Mouse (Mus musculus) induced T-regulatory cell, adult 2 months (primary cell): ENCODE data around the gene Inka2.

Experiments
- DNase-seq: peaks from one replicate; pipeline ENCODE4 v3.0.0-alpha.2; 2012; ENCODE audit warnings: low read depth

The Inka2 gene

DNA sequence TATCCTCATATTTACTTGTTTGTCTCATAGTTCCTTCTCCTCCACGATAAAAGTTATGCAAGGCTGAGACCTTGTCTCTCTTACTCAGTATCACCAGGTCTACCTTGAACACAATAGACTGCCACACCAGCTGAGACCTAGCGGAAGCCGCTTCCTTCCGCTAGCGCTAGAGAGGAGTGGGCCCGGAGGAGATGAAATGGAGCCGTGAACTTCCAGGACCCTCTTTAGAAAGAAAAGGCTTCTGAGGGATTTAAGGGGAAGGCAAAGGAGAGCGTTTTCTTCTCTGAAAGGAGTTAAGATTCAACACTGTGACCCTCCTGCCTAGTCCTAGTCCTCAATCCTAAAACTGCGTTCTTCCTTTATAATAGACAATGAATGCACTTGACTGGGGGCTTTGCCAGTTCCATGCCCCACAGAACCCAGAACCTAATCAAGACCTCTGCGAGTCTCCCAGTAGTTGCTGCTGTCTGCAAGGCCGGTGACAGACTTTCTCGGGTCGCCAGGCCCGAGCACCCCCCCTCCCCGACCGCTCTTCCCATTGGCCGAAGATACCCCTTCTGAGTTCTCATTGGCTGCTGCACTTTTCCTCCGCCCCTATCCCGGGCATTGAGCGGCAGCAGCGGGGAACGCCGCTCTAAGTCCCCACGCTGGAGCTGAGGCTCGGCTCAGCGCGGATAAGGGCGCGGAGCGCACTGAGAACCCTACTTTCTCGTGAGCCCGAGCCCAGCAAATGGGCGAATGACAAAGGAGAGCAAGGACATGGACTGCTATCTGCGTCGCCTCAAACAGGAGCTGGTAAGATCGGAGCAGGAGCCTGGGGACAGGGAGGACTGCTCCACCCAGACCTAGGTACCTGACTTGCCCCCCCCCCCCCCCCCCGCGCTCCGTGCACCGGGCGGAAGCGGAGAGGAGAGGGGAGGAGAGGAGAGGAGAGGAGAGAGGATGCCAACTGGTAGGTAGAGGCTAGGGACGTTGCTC lies at the start of gene Inka2:
Gene Inka2, plus strand, starts transcription at position 569 of the 978 bp plus-strand sequence.
- peak; percentile 84 for DNase-seq

DNA sequence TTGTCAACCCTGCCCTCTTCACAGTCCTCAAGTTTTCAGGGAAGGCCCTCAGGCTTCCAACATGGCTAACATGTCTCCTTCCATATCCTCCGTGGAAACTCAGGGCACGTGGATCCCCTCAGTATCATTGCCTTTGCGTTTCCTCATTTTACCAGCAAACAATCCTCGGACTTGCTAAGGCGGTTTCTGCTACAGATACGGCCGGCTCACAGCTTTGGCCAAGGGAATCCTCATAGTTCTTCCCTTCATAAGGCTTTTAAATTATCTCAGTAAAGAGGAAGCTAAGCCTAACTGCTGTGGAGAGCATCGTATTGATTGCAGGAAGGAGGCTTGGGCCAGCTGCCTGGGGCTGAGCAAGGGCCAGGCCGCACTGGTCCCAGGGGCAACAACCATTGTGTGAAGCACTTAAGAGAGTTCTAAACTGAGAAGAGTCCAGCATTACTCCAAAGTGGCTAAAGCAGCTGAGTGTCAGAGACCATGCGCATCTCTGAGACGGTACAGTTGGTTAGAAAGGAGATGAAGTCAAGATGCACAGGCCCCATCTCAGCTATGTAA lies 49.3 kb upstream of the Inka2 start:
- no peak for DNase-seq

- DNase-seq: no peak
Measured at GRCm38 (mm10) chr3:105660530-105660929, 43.9 kb upstream of the Inka2 start.

- no peak for DNase-seq
Measured at GRCm38 (mm10) chr3:105663043-105663442, 41.4 kb upstream of the Inka2 start.

DNA sequence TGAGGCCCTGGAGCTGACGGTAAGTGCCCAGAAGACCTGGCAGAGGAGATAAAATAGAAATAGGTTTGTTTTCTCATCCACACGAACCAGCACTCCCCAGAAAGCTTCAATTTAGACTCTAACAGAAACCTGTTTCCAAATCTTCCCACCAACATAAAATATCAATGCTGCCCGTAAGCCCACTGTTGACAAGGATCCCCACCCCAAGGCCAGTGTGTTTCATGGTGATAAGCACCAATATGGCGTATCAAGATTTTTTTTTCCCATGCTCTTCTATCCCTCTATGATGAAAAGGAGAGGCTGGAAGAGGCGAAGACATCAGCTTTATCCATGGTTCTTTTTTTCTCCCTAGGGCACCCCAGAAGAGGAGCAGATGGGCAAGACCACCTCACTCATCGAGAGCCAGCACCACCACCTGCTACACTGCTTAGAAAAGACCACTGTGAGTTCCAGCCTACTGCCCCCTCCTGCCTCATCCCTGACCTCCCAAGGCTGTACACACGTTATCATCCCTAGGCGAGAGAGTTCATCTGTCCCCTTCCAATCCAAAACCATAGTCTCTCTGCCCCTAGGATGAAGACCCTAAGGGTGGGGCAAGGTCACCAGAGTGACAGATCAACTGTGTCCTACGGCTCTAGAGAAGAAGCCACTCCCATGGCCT lies 39.2 kb upstream of the Inka2 start:
- DNase-seq: no peak

GRCm38 (mm10) chr3:105666996-105667523 lies 37.3 kb upstream of the Inka2 start:
- DNase-seq: no peak

GRCm38 (mm10) chr3:105668161-105668560 lies 36.2 kb upstream of the Inka2 start:
- no peak for DNase-seq

- DNase-seq: no peak
Measured at GRCm38 (mm10) chr3:105669776-105670175, 34.6 kb upstream of the Inka2 start.

DNA sequence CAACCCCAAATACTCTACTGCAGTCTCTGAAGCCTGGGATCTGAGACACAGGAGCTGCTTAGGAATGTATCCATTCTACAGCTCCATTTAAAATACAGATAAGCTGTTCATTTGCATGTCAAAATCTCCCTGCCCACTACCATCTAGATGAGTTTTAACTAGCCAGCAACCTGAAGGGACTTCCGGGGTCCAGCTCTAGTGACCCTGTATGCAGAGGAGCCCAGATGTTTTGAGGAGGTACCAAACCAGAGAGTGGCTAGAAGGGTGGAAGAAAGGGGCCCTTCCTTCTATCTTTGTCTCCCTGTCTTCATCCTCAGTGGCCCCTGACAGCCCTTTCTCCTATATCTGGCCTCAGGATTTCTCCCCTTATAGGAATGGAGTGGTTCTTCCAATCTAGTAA lies 33.6 kb upstream of the Inka2 start:
- no peak for DNase-seq

GRCm38 (mm10) chr3:105674595-105675218 lies 29.7 kb upstream of the Inka2 start:
- peak; percentile 91 for DNase-seq

DNA sequence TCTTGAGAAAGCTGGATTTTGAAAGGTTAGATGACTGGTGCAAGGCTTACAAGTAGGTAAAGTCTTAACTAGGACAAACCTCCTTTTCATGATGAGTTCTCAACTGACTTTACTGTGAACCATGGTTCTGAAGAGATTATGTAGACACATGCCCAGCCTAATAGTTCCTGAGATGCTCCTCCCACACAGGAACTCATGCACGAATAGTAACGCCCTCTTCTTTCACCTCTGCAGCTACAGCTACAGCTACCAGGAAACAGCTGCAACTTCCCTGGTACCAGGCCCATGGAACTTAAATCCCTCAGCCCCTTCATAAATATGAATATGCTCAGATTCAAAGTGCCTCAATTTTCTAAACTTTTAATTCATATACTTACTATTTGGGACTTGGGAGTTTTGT lies 28.5 kb upstream of the Inka2 start:
- DNase-seq: peak; percentile 16

- DNase-seq: no peak
Measured at GRCm38 (mm10) chr3:105680346-105680745, 24.1 kb upstream of the Inka2 start.

- peak; percentile 46 for DNase-seq
Measured at GRCm38 (mm10) chr3:105686394-105687323, 17.7 kb upstream of the Inka2 start.

GRCm38 (mm10) chr3:105687324-105688060 lies 16.9 kb upstream of the Inka2 start, which contains the start of gene Ddx20:
Gene Ddx20, minus strand, starts transcription at chr3:105687574.
- DNase-seq: peak; percentile 99

DNA sequence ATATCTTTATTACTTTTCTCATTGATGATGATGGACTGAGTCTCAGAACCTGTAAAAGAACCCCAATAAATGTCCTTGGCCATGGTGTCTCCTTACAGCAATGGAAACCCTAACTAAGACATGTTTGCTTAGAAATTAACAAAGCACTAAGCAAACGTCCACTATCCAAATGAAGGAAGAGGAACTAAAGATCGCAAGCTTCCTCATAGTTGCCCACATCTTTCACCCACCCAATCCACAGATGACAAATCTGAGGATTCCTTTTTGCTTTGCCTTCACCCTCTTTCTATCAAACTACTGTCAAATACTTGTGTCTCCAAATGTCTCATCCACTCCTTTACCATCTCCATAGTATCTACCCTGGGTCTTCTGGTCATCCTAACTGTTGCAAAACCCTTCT lies 15.9 kb upstream of the Inka2 start:
- no peak for DNase-seq

GRCm38 (mm10) chr3:105693327-105694080 lies 10.9 kb upstream of the Inka2 start:
- no peak for DNase-seq

GRCm38 (mm10) chr3:105695476-105696386 lies 8.7 kb upstream of the Inka2 start:
- no peak for DNase-seq

DNA sequence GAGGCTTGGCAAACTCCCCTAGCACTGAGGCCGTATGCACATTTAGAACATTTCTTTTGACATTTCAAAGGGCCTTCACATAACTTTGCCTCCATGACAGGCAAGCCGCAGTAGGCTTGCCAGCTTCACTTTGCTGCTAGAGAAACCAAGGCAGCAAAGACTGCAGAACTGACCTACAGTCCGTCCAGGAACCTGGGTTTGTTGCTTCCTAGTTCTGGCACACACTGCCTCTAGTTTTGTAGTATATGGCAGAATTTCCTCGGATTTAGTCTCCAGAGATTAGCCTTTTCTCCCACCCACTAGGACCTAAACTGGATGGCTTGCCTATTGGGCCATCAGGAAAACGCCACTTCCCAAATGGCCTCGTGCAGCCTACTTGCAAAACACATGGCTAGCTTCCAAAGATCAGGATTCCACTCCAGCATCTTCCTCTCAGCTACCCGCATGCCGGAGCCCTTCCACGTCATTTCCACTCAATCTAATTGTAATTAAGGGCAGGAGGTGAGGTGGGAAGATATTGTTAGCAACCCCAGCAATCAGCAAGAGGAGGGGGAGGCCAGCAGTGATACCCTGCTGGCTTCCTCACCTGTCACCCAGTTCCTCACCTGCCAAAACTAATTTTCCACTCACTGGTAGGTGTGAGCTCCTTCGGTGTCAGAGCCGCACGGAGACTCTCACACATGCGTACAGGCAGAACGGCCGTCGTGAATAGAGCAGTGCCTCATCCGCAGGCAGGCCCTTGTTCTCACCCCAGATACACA lies 7.8 kb upstream of the Inka2 start:
- no peak for DNase-seq
